Mouse (Mus musculus): ENCODE data around the gene Dbp. TPM values are rescaled to one million over a fixed set of nuclear protein-coding genes. Genes with fewer than 3 reads are reported as not detected.

Dbp gene
- polyA plus RNA-seq, 1 experiment from 2014 or later = 3.6 TPM

DNA sequence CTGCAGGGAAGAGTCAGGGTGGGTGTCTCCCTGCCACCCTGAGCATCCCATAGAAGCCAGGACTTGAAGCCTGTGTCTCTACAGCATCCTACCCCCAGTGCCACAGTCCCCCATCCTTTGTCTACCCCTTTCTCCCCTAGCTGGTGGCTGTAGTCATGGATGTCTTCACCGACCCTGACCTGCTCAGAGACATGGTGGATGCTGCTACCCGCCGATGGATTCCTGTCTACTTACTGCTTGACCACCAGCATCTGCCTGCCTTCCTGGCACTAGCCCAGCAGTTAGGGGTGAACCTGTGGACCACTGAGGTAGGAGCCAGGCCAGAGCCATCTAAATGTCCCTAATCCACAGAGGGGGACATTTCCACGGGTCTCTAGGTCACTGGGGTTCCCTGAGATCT lies 18.4 kb downstream of the Dbp start:
- Histone ChIP-seq H3K4me3 (no peak overlapping the region), H3K4me1 (peaks cover 25% of the 10 kb centered on the region), H3K36me3 (replicated peaks) (peaks cover 97% of the 10 kb centered on the region), H3K27ac (replicated peaks) (no peak overlapping the region), H3K9me3 (no peaks in the 10 kb centered on the region), H3K27me3 (replicated peaks; ENCODE audit: low read depth, poor library complexity, severe bottlenecking) (no peaks in the 10 kb centered on the region)
- 91% methylated on average over 4 of the region's 4 CpGs for WGBS
- DNase-seq (ENCODE audit: low spot score) = no peak

DNA sequence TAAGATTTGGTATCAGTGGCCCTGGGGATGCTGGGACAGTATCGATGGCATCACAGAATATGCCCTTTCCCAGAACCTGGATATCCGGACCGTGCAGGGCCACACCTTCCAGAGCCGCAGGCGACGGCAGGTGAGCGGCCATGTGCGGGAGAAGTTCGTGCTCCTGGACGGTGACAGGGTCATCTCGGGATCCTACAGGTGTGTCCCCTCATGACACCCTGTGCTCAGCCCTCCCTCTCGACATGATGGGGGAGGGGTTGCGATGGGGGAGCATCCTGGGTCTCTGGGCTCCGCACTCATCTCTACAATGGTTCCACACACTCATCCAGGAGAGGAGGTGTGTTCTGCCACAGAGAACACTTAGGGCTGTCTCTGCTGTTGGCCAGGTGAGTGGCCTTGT lies 18.9 kb downstream of the Dbp start:
- Histone ChIP-seq H3K27me3 (replicated peaks; ENCODE audit: low read depth, poor library complexity, severe bottlenecking) (no peaks in the 10 kb centered on the region), H3K4me1 (peaks cover 24% of the 10 kb centered on the region), H3K9me3 (no peaks in the 10 kb centered on the region), H3K27ac (replicated peaks) (no peak overlapping the region), H3K4me3 (no peak overlapping the region), H3K36me3 (replicated peaks) (peaks cover 100% of the 10 kb centered on the region)
- WGBS = 92% methylated on average over 14 of the region's 14 CpGs
- no peak for DNase-seq (ENCODE audit: low spot score)

GRCm38 (mm10) chr7:45725151-45725550 lies 20.3 kb downstream of the Dbp start:
- H3K27me3 ChIP-seq (replicated peaks; ENCODE audit: low read depth, poor library complexity, severe bottlenecking) = no peaks in the 10 kb centered on the region
- 93% methylated on average over 9 of the region's 9 CpGs for WGBS
- no peak for DNase-seq (ENCODE audit: low spot score)
- H3K9me3 ChIP-seq = no peaks in the 10 kb centered on the region
- H3K36me3 ChIP-seq (replicated peaks) = peaks cover 99% of the 10 kb centered on the region
- H3K4me1 ChIP-seq = peaks cover 18% of the 10 kb centered on the region
- no peak overlapping the region for H3K4me3 ChIP-seq
- H3K27ac ChIP-seq (replicated peaks) = no peak overlapping the region

DNA sequence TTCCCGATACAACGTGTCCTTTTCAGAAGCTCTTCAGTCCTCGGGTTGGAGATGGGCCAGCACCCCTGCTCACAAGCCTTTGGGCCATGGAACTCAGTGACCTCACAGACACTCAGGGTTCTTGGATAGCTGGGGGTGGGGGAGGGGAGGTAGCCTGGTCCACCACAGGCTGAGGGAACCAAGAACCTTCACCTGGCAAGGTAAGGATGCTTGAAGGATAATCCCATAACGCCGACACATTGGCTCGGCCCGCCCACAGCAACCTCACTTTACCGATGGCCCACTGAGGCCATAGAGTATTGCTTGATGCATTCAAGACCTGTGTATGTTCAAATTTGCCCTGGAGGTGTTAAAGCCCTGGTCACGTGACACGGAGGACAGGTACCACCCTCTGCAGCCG lies 20.8 kb downstream of the Dbp start, which contains the start of gene Spaca4:
Spaca4 (minus strand) TSS at position 101 of the 400 bp plus-strand sequence.
- Histone ChIP-seq H3K4me1 (peaks cover 19% of the 10 kb centered on the region), H3K27me3 (replicated peaks; ENCODE audit: low read depth, poor library complexity, severe bottlenecking) (no peaks in the 10 kb centered on the region), H3K9me3 (no peaks in the 10 kb centered on the region), H3K4me3 (peak within 1 kb of the TSS; percentile 13; the same call in 1 of the 2 replicates), H3K36me3 (replicated peaks) (peaks cover 94% of the 10 kb centered on the region), H3K27ac (replicated peaks) (no peak within 1 kb of the TSS)
- 92% methylated on average over 11 of the region's 11 CpGs for WGBS
- no peak for DNase-seq (ENCODE audit: low spot score)

- no peaks in the 10 kb centered on the region for H3K27me3 ChIP-seq (replicated peaks; ENCODE audit: low read depth, poor library complexity, severe bottlenecking)
- H3K4me1 ChIP-seq = peaks cover 21% of the 10 kb centered on the region
- H3K36me3 ChIP-seq (replicated peaks) = peaks cover 87% of the 10 kb centered on the region
- WGBS = 94% methylated on average over 10 of the region's 10 CpGs
- H3K4me3 ChIP-seq = peak overlapping the region; percentile 13; the same call in 1 of the 2 replicates
- H3K27ac ChIP-seq (replicated peaks) = no peak overlapping the region
- DNase-seq (ENCODE audit: low spot score) = no peak
- no peaks in the 10 kb centered on the region for H3K9me3 ChIP-seq
Observed at GRCm38 (mm10) chr7:45726419-45726818, 21.5 kb downstream of the Dbp start.

- Histone ChIP-seq H3K27ac (replicated peaks) (no peak overlapping the region), H3K27me3 (replicated peaks; ENCODE audit: low read depth, poor library complexity, severe bottlenecking) (no peaks in the 10 kb centered on the region), H3K4me1 (peaks cover 23% of the 10 kb centered on the region), H3K9me3 (no peaks in the 10 kb centered on the region), H3K4me3 (no peak overlapping the region), H3K36me3 (replicated peaks) (peaks cover 75% of the 10 kb centered on the region)
- WGBS = 84% methylated on average over 3 of the region's 3 CpGs
- DNase-seq (ENCODE audit: low spot score) = no peak
Observed at GRCm38 (mm10) chr7:45727625-45728024, 22.7 kb downstream of the Dbp start.

GRCm38 (mm10) chr7:45730727-45731431 lies 26.0 kb downstream of the Dbp start:
- H3K36me3 ChIP-seq (replicated peaks) = peaks cover 42% of the 10 kb centered on the region
- H3K27me3 ChIP-seq (replicated peaks; ENCODE audit: low read depth, poor library complexity, severe bottlenecking) = no peaks in the 10 kb centered on the region
- H3K4me1 ChIP-seq = peaks cover 23% of the 10 kb centered on the region
- DNase-seq (ENCODE audit: low spot score) = peak; percentile 83
- H3K4me3 ChIP-seq = peak overlapping the region; percentile 23; the same call in 1 of the 2 replicates
- WGBS = 14% methylated on average over 16 of the region's 16 CpGs
- peak overlapping the region; percentile 77 for H3K27ac ChIP-seq (replicated peaks)
- no peaks in the 10 kb centered on the region for H3K9me3 ChIP-seq

GRCm38 (mm10) chr7:45733477-45733876 lies 28.6 kb downstream of the Dbp start:
- Histone ChIP-seq H3K9me3 (no peaks in the 10 kb centered on the region), H3K36me3 (replicated peaks) (peaks cover 16% of the 10 kb centered on the region), H3K27me3 (replicated peaks; ENCODE audit: low read depth, poor library complexity, severe bottlenecking) (no peaks in the 10 kb centered on the region), H3K27ac (replicated peaks) (no peak overlapping the region), H3K4me3 (no peak overlapping the region), H3K4me1 (peaks cover 23% of the 10 kb centered on the region)
- 87% methylated on average over 5 of the region's 5 CpGs for WGBS
- DNase-seq (ENCODE audit: low spot score) = no peak

DNA sequence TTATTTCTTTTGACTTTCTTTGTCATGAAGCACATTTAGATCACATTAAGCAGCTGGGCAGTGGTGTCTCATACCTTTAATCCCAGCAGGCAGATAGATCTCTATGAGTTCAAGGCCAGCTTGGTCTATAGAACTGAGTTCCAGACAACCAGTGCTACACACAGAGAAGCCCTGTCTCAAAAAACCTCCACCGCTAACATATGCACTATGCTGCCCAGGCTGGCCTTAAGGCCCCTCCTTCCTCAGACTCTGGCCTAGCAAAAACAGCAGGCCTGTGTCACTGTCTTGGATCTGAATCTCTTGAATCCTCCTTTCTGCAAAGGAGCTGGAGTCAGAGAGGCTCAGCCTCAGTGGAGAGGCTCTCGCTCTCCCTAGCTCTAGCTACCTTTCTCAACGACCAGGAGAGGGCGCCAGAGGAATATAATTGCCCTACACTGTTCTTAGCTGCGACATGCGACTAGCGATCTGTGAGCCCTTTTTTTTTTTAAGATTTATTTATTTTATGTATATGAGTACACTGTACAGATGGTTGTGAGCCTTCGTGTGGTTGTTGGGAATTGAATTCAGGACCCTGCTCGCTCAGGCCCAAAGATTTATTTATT lies 34.4 kb downstream of the Dbp start:
- Histone ChIP-seq H3K36me3 (replicated peaks) (no peaks in the 10 kb centered on the region), H3K27ac (replicated peaks) (no peak overlapping the region), H3K9me3 (no peaks in the 10 kb centered on the region), H3K4me3 (no peak overlapping the region), H3K27me3 (replicated peaks; ENCODE audit: low read depth, poor library complexity, severe bottlenecking) (peaks cover 16% of the 10 kb centered on the region), H3K4me1 (peaks cover 9% of the 10 kb centered on the region)
- DNase-seq (ENCODE audit: low spot score) = peak; percentile 85
- 9% methylated on average over 9 of the region's 9 CpGs for WGBS

DNA sequence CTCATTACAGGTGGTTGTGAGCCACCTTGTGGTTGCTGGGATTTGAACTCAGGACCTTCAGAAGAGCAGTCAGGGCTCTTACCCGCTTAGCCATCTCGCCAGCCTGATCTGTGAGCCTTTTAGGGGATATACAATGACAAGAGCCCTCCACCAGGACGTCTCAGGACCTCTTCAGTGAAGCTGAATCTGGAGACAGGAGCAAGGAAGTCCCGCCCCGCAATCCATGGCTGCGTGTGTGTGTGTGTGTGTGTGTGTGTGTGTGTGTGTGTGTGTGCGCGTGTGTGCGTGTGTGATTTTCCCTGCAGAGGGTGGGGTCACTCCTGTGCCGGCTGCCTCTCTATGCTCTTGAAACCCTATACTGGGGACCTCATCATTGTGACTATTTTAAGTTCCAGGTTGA lies 34.9 kb downstream of the Dbp start:
- H3K9me3 ChIP-seq = no peaks in the 10 kb centered on the region
- DNase-seq (ENCODE audit: low spot score) = no peak
- peaks cover 16% of the 10 kb centered on the region for H3K27me3 ChIP-seq (replicated peaks; ENCODE audit: low read depth, poor library complexity, severe bottlenecking)
- H3K36me3 ChIP-seq (replicated peaks) = no peaks in the 10 kb centered on the region
- WGBS = 70% methylated on average over 10 of the region's 10 CpGs
- peaks cover 9% of the 10 kb centered on the region for H3K4me1 ChIP-seq
- no peak overlapping the region for H3K4me3 ChIP-seq
- H3K27ac ChIP-seq (replicated peaks) = no peak overlapping the region

- no peak overlapping the region for H3K27ac ChIP-seq (replicated peaks)
- 89% methylated on average over 12 of the region's 12 CpGs for WGBS
- H3K27me3 ChIP-seq (replicated peaks; ENCODE audit: low read depth, poor library complexity, severe bottlenecking) = peaks cover 16% of the 10 kb centered on the region
Observed at GRCm38 (mm10) chr7:45741308-45741707, 36.4 kb downstream of the Dbp start.

GRCm38 (mm10) chr7:45741777-45742176 lies 36.9 kb downstream of the Dbp start:
- H3K9me3 ChIP-seq = 0 out of 2 replicates have a peak, but pooled peaks cover 3% of the 10 kb centered on the region
- H3K36me3 ChIP-seq (replicated peaks) = no peaks in the 10 kb centered on the region
- peak overlapping the region; percentile 42 for H3K4me3 ChIP-seq
- H3K27me3 ChIP-seq (replicated peaks; ENCODE audit: low read depth, poor library complexity, severe bottlenecking) = peaks cover 16% of the 10 kb centered on the region
- 35% methylated on average over 11 of the region's 11 CpGs for WGBS
- H3K4me1 ChIP-seq = peaks cover 9% of the 10 kb centered on the region
- no peak overlapping the region for H3K27ac ChIP-seq (replicated peaks)
- DNase-seq (ENCODE audit: low spot score) = no peak

More at GRCm38 (mm10) chr7:45741308-45741707, 36.4 kb downstream of the Dbp start:
- peaks cover 9% of the 10 kb centered on the region for H3K4me1 ChIP-seq
- no peak overlapping the region for H3K4me3 ChIP-seq
- no peaks in the 10 kb centered on the region for H3K36me3 ChIP-seq (replicated peaks)
- no peaks in the 10 kb centered on the region for H3K9me3 ChIP-seq
- no peak for DNase-seq (ENCODE audit: low spot score)

DNA sequence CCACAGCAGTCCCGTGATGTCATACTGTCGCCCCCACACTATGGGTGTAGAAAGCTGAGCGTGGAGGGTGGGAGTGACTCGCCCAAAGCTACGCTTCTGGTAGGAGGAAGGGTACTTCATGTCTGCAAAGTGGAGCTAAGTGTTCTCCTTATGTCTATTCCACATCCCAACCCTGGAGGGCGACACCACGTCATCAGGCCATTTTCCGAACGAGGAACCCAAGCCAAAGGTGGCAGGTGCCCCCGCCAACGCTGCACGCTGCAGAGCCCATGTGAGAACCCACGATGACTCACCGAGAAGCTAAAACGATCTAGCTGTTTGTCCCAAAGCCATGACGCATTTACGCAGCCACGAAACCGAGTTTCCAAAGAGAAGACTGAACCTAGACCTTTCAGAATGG lies 37.5 kb downstream of the Dbp start:
- Histone ChIP-seq H3K4me1 (peaks cover 9% of the 10 kb centered on the region), H3K9me3 (0 out of 2 replicates have a peak, but pooled peaks cover 4% of the 10 kb centered on the region), H3K27me3 (replicated peaks; ENCODE audit: low read depth, poor library complexity, severe bottlenecking) (peaks cover 16% of the 10 kb centered on the region), H3K27ac (replicated peaks) (no peak overlapping the region), H3K4me3 (peak overlapping the region; percentile 42), H3K36me3 (replicated peaks) (no peaks in the 10 kb centered on the region)
- DNase-seq (ENCODE audit: low spot score) = no peak
- WGBS = 36% methylated on average over 19 of the region's 19 CpGs

Measured in embryonic facial prominence, embryonic 10.5 days (tissue).